Mouse (Mus musculus): ENCODE data around the gene Gse1. TPM values are rescaled to one million over a fixed set of nuclear protein-coding genes. Genes with fewer than 3 reads are reported as not detected.

Gene Gse1
- polyA plus RNA-seq, 1 experiment: 14.7 TPM

GRCm38 (mm10) chr8:120572534-120572933 is 344.3 kb downstream of the Gse1 start:
- no peaks in the 10 kb centered on the region for H3K79me2 ChIP-seq (ENCODE audit: control insufficient read depth, insufficient read depth)
- H3K27me3 ChIP-seq (ENCODE audit: control insufficient read depth, insufficient read depth, insufficient read length): no peaks in the 10 kb centered on the region
- no peak overlapping the region for H3ac ChIP-seq (ENCODE audit: control insufficient read depth, insufficient read length)
- no peak for TF ChIP-seq CEBPB (IDR thresholded peaks at IDR 0.05; ENCODE audit: insufficient read depth, poor library complexity, severe bottlenecking)
- no peak for TF ChIP-seq TCF12 (IDR thresholded peaks at IDR 0.05; ENCODE audit: insufficient read depth, poor library complexity, severe bottlenecking)
- TF ChIP-seq POLR2A (IDR thresholded peaks at IDR 0.05; ENCODE audit: insufficient read length, low read depth): no peak
- TF ChIP-seq TCF3 (IDR thresholded peaks at IDR 0.05; ENCODE audit: insufficient read length, low read depth): no peak
- TF ChIP-seq E2F4 (IDR thresholded peaks at IDR 0.05; ENCODE audit: insufficient read depth): no peak
- TF ChIP-seq SRF (IDR thresholded peaks at IDR 0.05; ENCODE audit: control insufficient read depth, insufficient read length, low read depth): no peak
- no peak for TF ChIP-seq MYOD1 (IDR thresholded peaks at IDR 0.05; ENCODE audit: control insufficient read depth in 1 of 3, insufficient read length in 2 of 3, low read depth in 2 of 3)
- H3K4me2 ChIP-seq (ENCODE audit: low read depth): no peak overlapping the region
- no peaks in the 10 kb centered on the region for H3K36me3 ChIP-seq (ENCODE audit: control insufficient read depth, insufficient read depth)
- no peak overlapping the region for H3K4me3 ChIP-seq

GRCm38 (mm10) chr8:120573866-120574265 is 345.6 kb downstream of the Gse1 start:
- H3K36me3 ChIP-seq (ENCODE audit: control insufficient read depth, insufficient read depth): peaks cover under 1% of the 10 kb centered on the region
- H3K79me2 ChIP-seq (ENCODE audit: control insufficient read depth, insufficient read depth): no peaks in the 10 kb centered on the region
- TF ChIP-seq CEBPB (IDR thresholded peaks at IDR 0.05; ENCODE audit: insufficient read depth, poor library complexity, severe bottlenecking) (no peak), USF1 (IDR thresholded peaks at IDR 0.05; ENCODE audit: low read depth) (no peak), TCF3 (IDR thresholded peaks at IDR 0.05; ENCODE audit: insufficient read length, low read depth) (no peak), TCF12 (IDR thresholded peaks at IDR 0.05; ENCODE audit: insufficient read depth, poor library complexity, severe bottlenecking) (no peak), MYOD1 (IDR thresholded peaks at IDR 0.05; ENCODE audit: control insufficient read depth in 1 of 3, insufficient read length in 2 of 3, low read depth in 2 of 3) (no peak), REST (IDR thresholded peaks at IDR 0.05; ENCODE audit: insufficient read depth, insufficient read length) (no peak), SRF (IDR thresholded peaks at IDR 0.05; ENCODE audit: control insufficient read depth, insufficient read length, low read depth) (no peak), MAX (IDR thresholded peaks at IDR 0.05; ENCODE audit: low read depth) (no peak), E2F4 (IDR thresholded peaks at IDR 0.05; ENCODE audit: insufficient read depth) (no peak), POLR2AphosphoS2 (IDR thresholded peaks at IDR 0.05; ENCODE audit: insufficient read length, low read depth) (no peak), MYOG (IDR thresholded peaks at IDR 0.05; ENCODE audit: control insufficient read depth in 1 of 3, insufficient read depth in 1 of 3, insufficient read length in 2 of 3, low read depth in 2 of 3) (no peak), POLR2A (IDR thresholded peaks at IDR 0.05; ENCODE audit: insufficient read length, low read depth) (no peak)
- H3ac ChIP-seq (ENCODE audit: control insufficient read depth, insufficient read length): no peak overlapping the region
- H3K4me2 ChIP-seq (ENCODE audit: low read depth): no peak overlapping the region
- no peaks in the 10 kb centered on the region for H3K27me3 ChIP-seq (ENCODE audit: control insufficient read depth, insufficient read depth, insufficient read length)
- no peak overlapping the region for H3K4me3 ChIP-seq

- H3K27me3 ChIP-seq (ENCODE audit: control insufficient read depth, insufficient read depth, insufficient read length): no peaks in the 10 kb centered on the region
- TF ChIP-seq SRF (IDR thresholded peaks at IDR 0.05; ENCODE audit: control insufficient read depth, insufficient read length, low read depth) (no peak), MYOG (IDR thresholded peaks at IDR 0.05; ENCODE audit: control insufficient read depth in 1 of 3, insufficient read depth in 1 of 3, insufficient read length in 2 of 3, low read depth in 2 of 3) (no peak), POLR2A (IDR thresholded peaks at IDR 0.05; ENCODE audit: insufficient read length, low read depth) (no peak), POLR2AphosphoS2 (IDR thresholded peaks at IDR 0.05; ENCODE audit: insufficient read length, low read depth) (peak; percentile 13), USF1 (IDR thresholded peaks at IDR 0.05; ENCODE audit: low read depth) (no peak), REST (IDR thresholded peaks at IDR 0.05; ENCODE audit: insufficient read depth, insufficient read length) (no peak), CEBPB (IDR thresholded peaks at IDR 0.05; ENCODE audit: insufficient read depth, poor library complexity, severe bottlenecking) (no peak)
Observed at GRCm38 (mm10) chr8:120574941-120575340, 346.7 kb downstream of the Gse1 start.

GRCm38 (mm10) chr8:120575801-120576200 is 347.5 kb downstream of the Gse1 start:
- TF ChIP-seq CEBPB (IDR thresholded peaks at IDR 0.05; ENCODE audit: insufficient read depth, poor library complexity, severe bottlenecking) (no peak), MAX (IDR thresholded peaks at IDR 0.05; ENCODE audit: low read depth) (no peak), MYOD1 (IDR thresholded peaks at IDR 0.05; ENCODE audit: control insufficient read depth in 1 of 3, insufficient read length in 2 of 3, low read depth in 2 of 3) (no peak), POLR2AphosphoS2 (IDR thresholded peaks at IDR 0.05; ENCODE audit: insufficient read length, low read depth) (no peak), TCF3 (IDR thresholded peaks at IDR 0.05; ENCODE audit: insufficient read length, low read depth) (no peak), REST (IDR thresholded peaks at IDR 0.05; ENCODE audit: insufficient read depth, insufficient read length) (no peak), E2F4 (IDR thresholded peaks at IDR 0.05; ENCODE audit: insufficient read depth) (no peak), TCF12 (IDR thresholded peaks at IDR 0.05; ENCODE audit: insufficient read depth, poor library complexity, severe bottlenecking) (no peak), POLR2A (IDR thresholded peaks at IDR 0.05; ENCODE audit: insufficient read length, low read depth) (no peak), USF1 (IDR thresholded peaks at IDR 0.05; ENCODE audit: low read depth) (no peak), MYOG (IDR thresholded peaks at IDR 0.05; ENCODE audit: control insufficient read depth in 1 of 3, insufficient read depth in 1 of 3, insufficient read length in 2 of 3, low read depth in 2 of 3) (no peak), SRF (IDR thresholded peaks at IDR 0.05; ENCODE audit: control insufficient read depth, insufficient read length, low read depth) (no peak)
- Histone ChIP-seq H3K36me3 (ENCODE audit: control insufficient read depth, insufficient read depth) (peaks cover 6% of the 10 kb centered on the region), H3ac (ENCODE audit: control insufficient read depth, insufficient read length) (no peak overlapping the region), H3K27me3 (ENCODE audit: control insufficient read depth, insufficient read depth, insufficient read length) (no peaks in the 10 kb centered on the region), H3K4me2 (ENCODE audit: low read depth) (no peak overlapping the region), H3K79me2 (ENCODE audit: control insufficient read depth, insufficient read depth) (no peaks in the 10 kb centered on the region), H3K4me3 (no peak overlapping the region)

More at GRCm38 (mm10) chr8:120574941-120575340, 346.7 kb downstream of the Gse1 start:
- Histone ChIP-seq H3K4me2 (ENCODE audit: low read depth) (no peak overlapping the region), H3ac (ENCODE audit: control insufficient read depth, insufficient read length) (no peak overlapping the region), H3K36me3 (ENCODE audit: control insufficient read depth, insufficient read depth) (peaks cover 6% of the 10 kb centered on the region), H3K4me3 (no peak overlapping the region), H3K79me2 (ENCODE audit: control insufficient read depth, insufficient read depth) (no peaks in the 10 kb centered on the region)

- TF ChIP-seq MYOD1 (IDR thresholded peaks at IDR 0.05; ENCODE audit: control insufficient read depth in 1 of 3, insufficient read length in 2 of 3, low read depth in 2 of 3) (no peak), E2F4 (IDR thresholded peaks at IDR 0.05; ENCODE audit: insufficient read depth) (no peak), POLR2AphosphoS2 (IDR thresholded peaks at IDR 0.05; ENCODE audit: insufficient read length, low read depth) (no peak)
- H3K27me3 ChIP-seq (ENCODE audit: control insufficient read depth, insufficient read depth, insufficient read length): no peaks in the 10 kb centered on the region
- peaks cover 11% of the 10 kb centered on the region for H3K36me3 ChIP-seq (ENCODE audit: control insufficient read depth, insufficient read depth)
- no peak overlapping the region for H3K4me3 ChIP-seq
- no peak overlapping the region for H3ac ChIP-seq (ENCODE audit: control insufficient read depth, insufficient read length)
- no peak overlapping the region for H3K4me2 ChIP-seq (ENCODE audit: low read depth)
- H3K79me2 ChIP-seq (ENCODE audit: control insufficient read depth, insufficient read depth): no peaks in the 10 kb centered on the region
Observed at GRCm38 (mm10) chr8:120577821-120578220, 349.6 kb downstream of the Gse1 start.

Data from myocyte (in vitro differentiated cells).